Mouse (Mus musculus): ENCODE measurements around the gene Map1b. TPM values are rescaled to one million over a fixed set of nuclear protein-coding genes. Genes with fewer than 3 reads are reported as not detected.

Map1b gene
- polyA plus RNA-seq, 1 experiment from 2014 or later: 1,780 TPM

GRCm38 (mm10) chr13:99391417-99391816 is 124.9 kb downstream of the Map1b start:
- no peak overlapping the region for H3K9ac ChIP-seq
- no peak overlapping the region for H3K4me2 ChIP-seq
- H3K4me1 ChIP-seq (replicated peaks): peaks cover 36% of the 10 kb centered on the region
- no peak overlapping the region for H3K27ac ChIP-seq (replicated peaks)
- 79% methylated on average over 3 of the region's 3 CpGs for WGBS
- no peak for ATAC-seq (ENCODE audit: low read depth)
- no peaks in the 10 kb centered on the region for H3K27me3 ChIP-seq
- no peaks in the 10 kb centered on the region for H3K36me3 ChIP-seq
- H3K9me3 ChIP-seq: no peaks in the 10 kb centered on the region
- H3K4me3 ChIP-seq: no peak overlapping the region

- ATAC-seq (ENCODE audit: low read depth): no peak
- peaks cover 22% of the 10 kb centered on the region for H3K4me1 ChIP-seq (replicated peaks)
- no peaks in the 10 kb centered on the region for H3K36me3 ChIP-seq
- H3K27me3 ChIP-seq: no peaks in the 10 kb centered on the region
- no peak overlapping the region for H3K9ac ChIP-seq
- H3K4me2 ChIP-seq: no peak overlapping the region
- no peak overlapping the region for H3K4me3 ChIP-seq
- 64% methylated on average over 7 of the region's 7 CpGs for WGBS
- H3K27ac ChIP-seq (replicated peaks): no peak overlapping the region; the same call in 1 of the 2 replicates
- no peaks in the 10 kb centered on the region for H3K9me3 ChIP-seq
Observed at GRCm38 (mm10) chr13:99387901-99388811, 128.2 kb downstream of the Map1b start.

GRCm38 (mm10) chr13:99386341-99386740 is 130.0 kb downstream of the Map1b start:
- Histone ChIP-seq H3K4me1 (replicated peaks) (peaks cover 18% of the 10 kb centered on the region), H3K27me3 (no peaks in the 10 kb centered on the region), H3K4me2 (no peak overlapping the region), H3K9ac (no peak overlapping the region), H3K4me3 (no peak overlapping the region), H3K36me3 (no peaks in the 10 kb centered on the region), H3K27ac (replicated peaks) (no peak overlapping the region), H3K9me3 (no peaks in the 10 kb centered on the region)
- 90% methylated on average over 7 of the region's 7 CpGs for WGBS
- ATAC-seq (ENCODE audit: low read depth): no peak

- WGBS: 85% methylated on average over 6 of the region's 6 CpGs
- Histone ChIP-seq H3K9ac (no peak overlapping the region), H3K27me3 (no peaks in the 10 kb centered on the region), H3K27ac (replicated peaks) (no peak overlapping the region), H3K4me1 (replicated peaks) (peaks cover 16% of the 10 kb centered on the region), H3K4me3 (no peak overlapping the region), H3K9me3 (no peaks in the 10 kb centered on the region), H3K36me3 (no peaks in the 10 kb centered on the region), H3K4me2 (no peak overlapping the region)
- ATAC-seq (ENCODE audit: low read depth): no peak
Observed at GRCm38 (mm10) chr13:99385911-99386310, 130.4 kb downstream of the Map1b start.

- ATAC-seq (ENCODE audit: low read depth): no peak; the same call in 1 of the 2 replicates
- 78% methylated on average over 7 of the region's 7 CpGs for WGBS
- H3K27ac ChIP-seq (replicated peaks): no peak overlapping the region
Observed at GRCm38 (mm10) chr13:99384555-99385203, 131.7 kb downstream of the Map1b start.

GRCm38 (mm10) chr13:99382373-99382772 is 134.0 kb downstream of the Map1b start:
- ATAC-seq (ENCODE audit: low read depth): no peak
- no peak overlapping the region for H3K9ac ChIP-seq
- WGBS: 58% methylated on average over 6 of the region's 6 CpGs
- H3K4me1 ChIP-seq (replicated peaks): peaks cover 3% of the 10 kb centered on the region; the same call in 1 of the 2 replicates
- H3K27ac ChIP-seq (replicated peaks): no peak overlapping the region
- H3K9me3 ChIP-seq: no peaks in the 10 kb centered on the region
- H3K27me3 ChIP-seq: no peaks in the 10 kb centered on the region
- no peaks in the 10 kb centered on the region for H3K36me3 ChIP-seq
- no peak overlapping the region for H3K4me3 ChIP-seq
- H3K4me2 ChIP-seq: no peak overlapping the region

More at GRCm38 (mm10) chr13:99384555-99385203, 131.7 kb downstream of the Map1b start:
- peaks cover 16% of the 10 kb centered on the region for H3K4me1 ChIP-seq (replicated peaks)
- no peak overlapping the region for H3K9ac ChIP-seq
- no peaks in the 10 kb centered on the region for H3K36me3 ChIP-seq
- no peak overlapping the region for H3K4me3 ChIP-seq
- H3K4me2 ChIP-seq: no peak overlapping the region
- H3K9me3 ChIP-seq: no peaks in the 10 kb centered on the region
- no peaks in the 10 kb centered on the region for H3K27me3 ChIP-seq

GRCm38 (mm10) chr13:99378223-99378622 is 138.1 kb downstream of the Map1b start:
- Histone ChIP-seq H3K27ac (replicated peaks) (no peak overlapping the region), H3K4me3 (no peak overlapping the region), H3K27me3 (no peaks in the 10 kb centered on the region), H3K4me2 (no peak overlapping the region), H3K4me1 (replicated peaks) (no peaks in the 10 kb centered on the region; the same call in 1 of the 2 replicates), H3K9ac (no peak overlapping the region), H3K36me3 (no peaks in the 10 kb centered on the region), H3K9me3 (no peaks in the 10 kb centered on the region)
- 81% methylated on average over 1 of the region's 1 CpGs for WGBS
- ATAC-seq (ENCODE audit: low read depth): no peak

- no peak overlapping the region for H3K27ac ChIP-seq (replicated peaks)
- H3K27me3 ChIP-seq: no peaks in the 10 kb centered on the region
- ATAC-seq (ENCODE audit: low read depth): no peak
- H3K4me1 ChIP-seq (replicated peaks): no peaks in the 10 kb centered on the region; the same call in 1 of the 2 replicates
- no peaks in the 10 kb centered on the region for H3K36me3 ChIP-seq
- H3K4me3 ChIP-seq: no peak overlapping the region
- 90% methylated on average over 6 of the region's 6 CpGs for WGBS
- H3K4me2 ChIP-seq: no peak overlapping the region
- H3K9ac ChIP-seq: no peak overlapping the region
- H3K9me3 ChIP-seq: no peaks in the 10 kb centered on the region
Observed at GRCm38 (mm10) chr13:99377055-99377454, 139.3 kb downstream of the Map1b start.

- Histone ChIP-seq H3K36me3 (no peaks in the 10 kb centered on the region), H3K4me1 (replicated peaks) (no peaks in the 10 kb centered on the region; the same call in 1 of the 2 replicates), H3K4me3 (no peak overlapping the region), H3K9me3 (no peaks in the 10 kb centered on the region), H3K27me3 (no peaks in the 10 kb centered on the region), H3K9ac (no peak overlapping the region), H3K4me2 (no peak overlapping the region), H3K27ac (replicated peaks) (no peak overlapping the region)
- WGBS: 37% methylated on average over 6 of the region's 6 CpGs
- ATAC-seq (ENCODE audit: low read depth): peak; percentile 74; the same call in 1 of the 2 replicates
Observed at GRCm38 (mm10) chr13:99375550-99375949, 140.8 kb downstream of the Map1b start.

- Histone ChIP-seq H3K9me3 (no peaks in the 10 kb centered on the region), H3K4me1 (replicated peaks) (peaks cover 1% of the 10 kb centered on the region; the same call in 1 of the 2 replicates), H3K27me3 (no peaks in the 10 kb centered on the region), H3K4me3 (no peak overlapping the region), H3K9ac (no peak overlapping the region), H3K4me2 (no peak overlapping the region), H3K27ac (replicated peaks) (no peak overlapping the region), H3K36me3 (no peaks in the 10 kb centered on the region)
- no peak for ATAC-seq (ENCODE audit: low read depth)
- WGBS: 82% methylated on average over 4 of the region's 4 CpGs
Observed at GRCm38 (mm10) chr13:99374191-99374590, 142.1 kb downstream of the Map1b start.

GRCm38 (mm10) chr13:99373684-99374083 is 142.7 kb downstream of the Map1b start:
- Histone ChIP-seq H3K27me3 (no peaks in the 10 kb centered on the region), H3K4me2 (no peak overlapping the region), H3K27ac (replicated peaks) (no peak overlapping the region), H3K4me3 (no peak overlapping the region), H3K9ac (no peak overlapping the region), H3K4me1 (replicated peaks) (peaks cover 5% of the 10 kb centered on the region; the same call in 1 of the 2 replicates), H3K36me3 (no peaks in the 10 kb centered on the region), H3K9me3 (no peaks in the 10 kb centered on the region)
- no peak for ATAC-seq (ENCODE audit: low read depth)
- WGBS: 73% methylated on average over 7 of the region's 7 CpGs

Measured in neural tube, embryonic 13.5 days (tissue).